Mouse (Mus musculus) lung, postnatal 0 days (tissue): ENCODE data around the gene Eps8l3. TPM values are rescaled to one million over a fixed set of nuclear protein-coding genes. Genes with fewer than 3 reads are reported as not detected.
A peak's percentile ranks its signal among the peaks of the same experiment; 100 is the strongest.
"Not testable (repeated sequence)": the region's sequence is repeated elsewhere in the genome, so short reads cannot be mapped to it uniquely, and the experiment has no call there.

Source experiments
- ATAC-seq: fragments of 200-750 bp; cut with Nextera tagmentation; 2 replicates; pipeline ENCODE4 v1.8.0; 2017; ENCODE audit warnings: moderate library complexity
- DNase-seq: peaks from one replicate; pipeline ENCODE4 v3.0.0-alpha.2; 2016; ENCODE audit warnings: low spot score
- H3K27ac ChIP-seq: fragments of 300-500 bp; sonication (generic); 2 replicates; pipeline ENCODE4 v1.5.1; 2014; ENCODE audit warnings: antibody characterized with exemption, mild to moderate bottlenecking, low read length, mixed read lengths
- H3K27me3 ChIP-seq: fragments of 300-500 bp; sonication (generic); replicated peaks from 2 replicates; pipeline ENCODE4 v1.6.1; 2014; ENCODE audit warnings: low read length, mixed read lengths; ENCODE audit not compliant: insufficient read depth
- H3K36me3 ChIP-seq: fragments of 300-500 bp; sonication (generic); 2 replicates; pipeline ENCODE4 v1.6.1; 2014; ENCODE audit warnings: low read length, mixed read lengths; ENCODE audit not compliant: insufficient read depth
- H3K4me1 ChIP-seq: fragments of 300-500 bp; sonication (generic); 2 replicates; pipeline ENCODE4 v1.6.1; 2014; ENCODE audit warnings: antibody characterized with exemption, low read depth, low read length, mixed read lengths; ENCODE audit not compliant: insufficient read depth
- H3K4me2 ChIP-seq: fragments of 300-500 bp; sonication (generic); replicated peaks from 2 replicates; pipeline ENCODE4 v1.6.1; 2014; ENCODE audit warnings: low read depth, mild to moderate bottlenecking, low read length, moderate library complexity, mixed read lengths
- H3K4me3 ChIP-seq: fragments of 300-500 bp; sonication (generic); 2 replicates; pipeline ENCODE4 v1.5.1; 2014; ENCODE audit warnings: low read depth, low read length
- H3K9ac ChIP-seq: fragments of 300-500 bp; sonication (generic); replicated peaks from 2 replicates; pipeline ENCODE4 v1.6.1; 2014; ENCODE audit warnings: low read depth, mild to moderate bottlenecking
- H3K9me3 ChIP-seq: fragments of 300-500 bp; sonication (generic); 2 replicates; pipeline ENCODE4 v1.6.1; 2016; ENCODE audit warnings: low read length, mixed read lengths
- CTCF ChIP-seq: IDR thresholded peaks from 2 replicates; pipeline ENCODE4 v1.5.1; 2016; ENCODE audit warnings: antibody characterized with exemption, mild to moderate bottlenecking
- EP300 ChIP-seq: IDR thresholded peaks from 2 replicates; pipeline ENCODE4 v1.6.1; 2016; ENCODE audit warnings: antibody characterized with exemption, mild to moderate bottlenecking, control low read depth
- WGBS: fragments of 180-500 bp; shearing (Covaris S2); extraction: QIAGEN DNeasy Blood & Tissue Kit; methylation state at CpG from one replicate; pipeline ENCODE4 v1.1.7; 2014; 5-methylcytosine and 5-hydroxymethylcytosine counted together
- polyA plus RNA-seq: library from polyadenylated mRNA; unstranded; fragments of >200 nt; fragmentation: Nextera tagmentation; extraction: Ambion mirVana; gene quantifications from 2 replicates; pipeline ENCODE4 v1.2.1, GENCODE M21; 2015

Gene Eps8l3
- polyA plus RNA-seq, 1 experiment from 2014 or later: not detected

DNA sequence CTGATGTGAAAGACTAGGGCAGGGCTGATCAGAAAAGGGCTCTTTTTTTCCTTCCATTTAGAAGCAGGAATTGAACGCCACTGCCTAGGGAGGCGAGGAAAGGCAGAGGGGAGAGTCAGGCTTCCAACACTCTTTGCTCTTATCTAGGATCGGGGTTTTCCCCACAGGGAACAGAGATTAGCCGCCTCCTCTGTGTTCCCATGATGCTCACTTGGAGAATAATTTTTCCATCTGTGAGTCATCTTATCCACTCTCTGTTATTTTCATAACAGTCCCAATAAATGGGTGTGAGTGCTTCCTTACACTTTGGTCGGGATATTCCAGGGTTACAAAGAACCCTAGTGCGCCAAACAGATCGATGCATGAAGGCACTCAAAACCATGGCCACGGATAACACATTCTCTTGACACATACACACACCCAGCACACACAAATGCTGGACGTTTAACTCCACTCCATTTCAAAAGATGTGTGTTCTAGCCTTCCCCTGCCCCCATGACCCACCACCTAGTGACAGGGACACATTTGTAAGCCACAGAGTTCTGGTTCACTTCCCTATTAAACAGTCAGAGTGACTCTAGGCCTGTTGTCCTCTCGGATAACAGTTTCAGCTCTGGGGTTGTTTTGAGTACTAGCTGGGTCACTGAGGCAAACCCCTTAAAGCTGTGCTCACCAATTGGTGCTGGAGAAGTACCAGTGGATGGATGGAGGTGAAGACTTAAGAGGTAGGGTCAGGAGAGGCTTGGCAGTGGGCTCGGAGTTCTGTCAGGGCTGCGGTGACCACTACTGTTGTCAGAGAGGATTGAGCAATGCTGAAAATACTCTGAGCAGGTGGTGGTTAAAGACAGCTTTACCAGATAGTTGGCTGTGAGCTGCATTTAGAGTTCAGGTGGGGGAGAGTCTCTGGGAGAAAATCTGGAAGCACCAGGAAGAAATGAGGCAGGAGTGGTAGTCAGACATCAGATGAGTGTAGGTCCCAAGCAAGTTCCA lies 1.0 kb downstream of the Eps8l3 start:
- no peak for DNase-seq

DNA sequence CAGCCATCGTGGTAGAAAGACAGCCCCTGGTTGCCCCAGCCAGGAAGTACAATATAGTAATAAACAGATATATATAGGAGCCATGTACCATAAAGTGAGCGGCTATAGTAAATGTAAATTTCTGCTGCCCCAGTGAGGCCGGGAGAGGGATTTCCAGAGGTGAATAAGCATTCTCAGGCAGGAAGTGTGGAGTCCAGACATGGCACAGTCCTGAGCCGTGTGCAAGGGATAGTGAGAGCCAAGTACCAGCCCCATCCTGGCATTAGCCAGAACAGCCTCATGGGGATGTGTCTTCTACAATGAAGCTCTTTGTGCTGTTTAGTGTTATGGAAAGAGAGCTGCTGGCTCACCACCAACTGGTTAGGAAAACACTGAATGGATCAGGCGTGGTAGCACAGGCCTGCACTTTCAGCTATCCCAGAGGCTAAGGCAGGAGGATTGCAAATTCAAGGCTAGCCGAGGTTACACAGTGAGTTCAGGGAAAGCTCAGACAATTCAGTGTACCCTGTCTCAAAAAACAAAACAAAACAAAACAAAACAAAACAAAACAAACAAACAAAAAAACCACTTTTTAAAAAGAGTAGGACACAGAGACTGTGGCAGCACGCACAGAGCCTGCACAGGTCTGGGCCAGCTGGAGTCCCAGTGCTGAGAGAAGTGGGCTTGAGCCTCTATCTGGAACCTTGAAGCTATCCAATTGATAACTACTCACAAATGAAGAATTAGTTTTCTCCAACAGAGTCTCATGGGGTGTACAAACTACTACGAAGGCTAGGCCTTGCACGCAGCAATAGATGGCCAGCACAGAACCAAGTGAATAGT lies 10.9 kb downstream of the Eps8l3 start:
- H3K9me3 ChIP-seq: no peaks in the 10 kb centered on the region
- DNase-seq (no peak), ATAC-seq (no peak)
- H3K9ac ChIP-seq: no peak overlapping the region
- H3K4me2 ChIP-seq: no peak overlapping the region
- no peak overlapping the region for H3K27ac ChIP-seq
- TF ChIP-seq EP300: no peak
- no peak for TF ChIP-seq CTCF
- no peak overlapping the region for H3K4me3 ChIP-seq
- WGBS: 73% methylated on average over 9 of the region's 9 CpGs
- H3K27me3 ChIP-seq: no peaks in the 10 kb centered on the region
- H3K36me3 ChIP-seq: no peaks in the 10 kb centered on the region
- H3K4me1 ChIP-seq: no peaks in the 10 kb centered on the region

More for the DNA sequence above, 1.0 kb downstream of the Eps8l3 start:
- Histone ChIP-seq H3K27me3 (no peaks in the 10 kb centered on the region), H3K27ac (no peak overlapping the region), H3K9me3 (no peaks in the 10 kb centered on the region), H3K36me3 (no peaks in the 10 kb centered on the region), H3K9ac (no peak overlapping the region), H3K4me1 (no peaks in the 10 kb centered on the region), H3K4me2 (no peak overlapping the region), H3K4me3 (no peak overlapping the region)
- TF ChIP-seq CTCF: no peak
- TF ChIP-seq EP300: no peak
- WGBS: 66% methylated on average over 12 of the region's 12 CpGs
- no peak for ATAC-seq

DNA sequence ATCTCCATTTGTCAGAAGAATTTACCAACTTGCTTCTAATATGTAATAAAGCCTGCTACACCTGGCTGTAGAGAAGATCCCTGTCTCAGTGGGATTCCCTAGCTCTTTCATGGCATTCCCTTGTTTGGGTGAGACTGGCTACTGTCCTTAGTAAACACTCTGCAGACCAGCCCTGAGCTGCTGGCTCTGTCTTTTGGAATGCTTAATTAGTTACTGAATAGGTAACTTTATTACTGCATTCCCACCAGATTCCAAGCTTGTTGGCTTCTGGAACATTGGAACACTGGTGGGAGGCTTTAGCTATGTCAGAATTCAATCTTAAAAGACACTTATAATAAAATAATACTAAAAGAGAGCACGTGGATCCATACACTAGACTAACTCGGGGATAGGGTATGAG lies 12.2 kb downstream of the Eps8l3 start:
- H3K9me3 ChIP-seq, H3K4me2 ChIP-seq, H3K27ac ChIP-seq, DNase-seq, ATAC-seq, H3K4me1 ChIP-seq, H3K9ac ChIP-seq, H3K4me3 ChIP-seq, H3K27me3 ChIP-seq, H3K36me3 ChIP-seq: not testable (repeated sequence)
- 84% methylated on average over 2 of the region's 2 CpGs for WGBS

DNA sequence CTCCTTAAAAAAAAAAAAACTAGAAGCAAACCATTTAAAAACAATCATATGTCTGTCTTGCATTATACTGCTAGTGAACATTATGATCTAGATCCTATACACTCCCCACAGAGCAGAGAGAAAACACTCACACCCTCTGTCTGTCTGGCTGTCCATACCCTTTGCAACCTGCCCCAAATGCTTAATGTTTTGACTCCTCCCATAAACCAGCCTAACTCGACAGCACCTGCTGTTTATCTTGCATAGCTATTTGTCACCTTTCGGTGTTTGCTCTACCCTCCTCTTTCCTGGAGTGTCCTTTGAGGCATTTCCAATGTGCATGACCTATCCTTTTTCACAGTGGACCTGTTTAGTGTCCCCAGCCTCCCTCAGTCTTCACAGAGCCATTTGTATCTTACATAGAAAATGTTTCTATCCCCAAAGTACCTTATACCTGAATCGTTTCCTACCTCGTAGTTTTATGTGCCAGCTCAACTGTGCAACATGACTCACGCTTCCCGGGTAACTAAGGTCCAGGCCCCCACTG lies 18.2 kb downstream of the Eps8l3 start:
- Histone ChIP-seq H3K36me3 (no peaks in the 10 kb centered on the region), H3K4me1 (peaks cover 2% of the 10 kb centered on the region; the same call in 1 of the 2 replicates), H3K9me3 (no peaks in the 10 kb centered on the region), H3K9ac (peak overlapping the region; percentile 64; the same call in 1 of the 2 replicates), H3K27ac (no peak overlapping the region), H3K4me2 (peak overlapping the region; percentile 87), H3K4me3 (peak overlapping the region; percentile 62), H3K27me3 (no peaks in the 10 kb centered on the region)
- TF ChIP-seq EP300: no peak
- TF ChIP-seq CTCF: no peak
- ATAC-seq (0 out of 2 replicates have a peak, but pooled peaks have one; percentile 7), DNase-seq (no peak)
- WGBS: 7% methylated on average over 6 of the region's 6 CpGs

DNA sequence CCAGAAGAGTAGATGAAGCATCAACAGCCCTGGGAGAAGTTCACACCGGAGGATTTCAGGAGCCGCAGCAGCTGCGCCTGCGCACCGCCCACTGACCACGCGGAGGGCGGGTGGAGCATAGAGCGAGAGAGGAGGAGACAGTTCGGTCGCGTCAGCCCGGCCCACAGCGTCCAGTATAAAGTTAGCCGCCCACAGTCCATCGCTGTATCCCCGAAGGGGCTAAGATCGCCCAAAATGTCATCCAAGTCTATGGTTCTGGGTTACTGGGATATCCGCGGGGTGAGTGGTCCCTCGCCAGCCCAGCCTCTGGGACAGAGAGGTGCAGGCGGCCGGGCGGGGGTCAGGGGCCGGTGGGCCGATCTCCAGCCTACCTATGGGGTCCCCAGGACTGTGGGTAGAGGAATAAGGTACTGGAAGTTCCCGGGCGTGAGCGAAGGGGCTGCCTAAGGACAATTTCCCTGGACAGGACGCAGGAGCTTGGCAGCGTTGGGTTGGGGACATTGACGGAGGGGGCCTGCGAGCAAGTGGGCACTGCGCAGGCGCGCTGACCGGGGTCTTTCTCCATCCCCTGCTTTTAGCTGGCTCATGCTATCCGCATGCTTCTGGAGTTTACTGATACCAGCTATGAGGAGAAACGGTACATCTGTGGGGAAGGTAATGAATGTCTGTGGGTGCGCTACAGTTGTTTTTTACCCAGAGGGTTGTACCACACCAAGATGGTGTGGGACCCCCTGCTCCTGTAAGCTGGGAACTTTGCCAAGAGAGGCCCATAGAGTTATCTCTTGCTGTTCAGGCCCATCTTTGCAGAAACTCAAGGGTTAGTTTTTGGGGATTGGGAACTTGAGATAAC lies 18.9 kb downstream of the Eps8l3 start, which contains the start of gene Gstm5:
TSS of gene Gstm5 (plus strand) at position 102 of the 850 bp plus-strand sequence.
- TF ChIP-seq CTCF (no peak), EP300 (no peak)
- Histone ChIP-seq H3K9ac (peak within 1 kb of the TSS; percentile 64), H3K27ac (peak within 1 kb of the TSS; percentile 60; the same call in 1 of the 2 replicates), H3K36me3 (no peaks in the 10 kb centered on the region), H3K27me3 (no peaks in the 10 kb centered on the region), H3K4me3 (peak within 1 kb of the TSS; percentile 62), H3K9me3 (no peaks in the 10 kb centered on the region), H3K4me1 (peaks cover 2% of the 10 kb centered on the region; the same call in 1 of the 2 replicates), H3K4me2 (peak within 1 kb of the TSS; percentile 87)
- DNase-seq (peak; percentile 92), ATAC-seq (peak; percentile 98)
- WGBS: 10% methylated on average over 40 of the region's 40 CpGs
